Mouse (Mus musculus) lung, adult 2 months (tissue): ENCODE measurements around the gene Nfx1. TPM values are rescaled to one million over a fixed set of nuclear protein-coding genes. Genes with fewer than 3 reads are reported as not detected.
"Not testable (repeated sequence)": the region's sequence is repeated elsewhere in the genome, so short reads cannot be mapped to it uniquely, and the experiment has no call there.

Experiments
- DNase-seq: peaks from one replicate; pipeline ENCODE4 v3.0.0; 2022
- H3K4me1 ChIP-seq: fragments of 200-500 bp; 2 replicates; pipeline ENCODE4 v1.6.1; 2011; ENCODE audit warnings: low read length; ENCODE audit not compliant: control insufficient read depth, insufficient read depth
- H3K4me3 ChIP-seq: fragments of 200-500 bp; replicated peaks from 2 replicates; pipeline ENCODE3; 2011; ENCODE audit warnings: low read depth, mild to moderate bottlenecking, control low read depth, low read length; ENCODE audit errors: extremely low read depth
- CTCF ChIP-seq: fragments of 200-500 bp; IDR thresholded peaks from 2 replicates; pipeline ENCODE4 v1.5.1; 2011; ENCODE audit warnings: mild to moderate bottlenecking, low read length, control low read depth; ENCODE audit not compliant: insufficient read depth
- POLR2A ChIP-seq: fragments of 200-500 bp; IDR thresholded peaks from 2 replicates; pipeline ENCODE4 v1.6.1; 2011; ENCODE audit warnings: low read depth, mild to moderate bottlenecking, control low read depth, low read length, borderline replicate concordance; ENCODE audit errors: extremely low read depth
- WGBS: fragments of 180-500 bp; shearing (Covaris S2); methylation state at CpG from one replicate; pipeline ENCODE4 v1.1.7; 2018; 5-methylcytosine and 5-hydroxymethylcytosine counted together
- polyA plus RNA-seq: library from polyadenylated mRNA; depleted of rRNA; stranded (reverse); fragments of >200 nt; gene quantifications from 2 replicates; pipeline ENCODE4 v1.2.3, GENCODE M21; 2012; rRNA removed

Nfx1 gene
- polyA plus RNA-seq: 20.3 and 28.9 TPM in 2 replicates

DNA sequence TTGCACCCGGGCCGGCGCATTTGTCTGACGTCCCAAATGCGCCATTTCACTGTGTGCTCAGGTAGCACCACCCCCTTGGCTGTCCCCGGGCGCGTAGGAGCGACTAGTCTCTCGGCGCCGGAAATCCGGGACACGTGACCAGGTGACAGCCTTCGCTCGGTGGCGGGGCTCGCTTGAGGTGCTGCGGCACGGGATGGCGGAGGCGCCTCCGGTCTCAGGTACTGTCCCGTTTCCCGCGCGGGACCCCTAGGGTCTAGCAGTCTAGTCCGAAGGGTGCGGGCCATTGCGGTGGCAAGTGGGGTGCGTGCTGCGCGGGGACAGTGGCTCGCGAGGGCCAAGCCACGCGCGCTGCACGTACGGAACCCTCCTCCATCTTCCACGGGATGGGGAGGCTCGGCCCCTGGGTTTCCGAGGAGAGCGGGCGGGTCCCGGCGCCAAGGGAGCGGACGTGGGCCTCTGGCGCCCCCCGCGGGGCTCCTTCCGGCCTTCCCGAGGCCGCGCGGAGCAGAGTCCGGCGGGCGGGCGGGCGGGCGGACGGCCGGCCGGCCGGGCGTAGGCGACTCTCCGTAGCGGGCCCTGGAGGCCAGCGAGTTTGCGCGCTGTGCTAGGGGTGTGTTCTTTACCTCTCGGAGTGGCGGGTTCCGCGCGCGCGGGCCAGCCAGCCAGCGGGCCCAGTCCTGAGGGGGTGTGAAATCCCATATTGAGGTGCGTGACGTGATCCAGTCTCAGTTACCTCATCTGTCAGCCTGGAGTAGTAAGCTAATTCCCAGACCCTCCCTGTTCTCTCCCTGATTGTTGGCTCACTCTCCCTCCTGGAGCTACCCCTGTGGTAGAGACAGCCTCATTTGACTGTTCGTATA, at the start of gene Nfx1:
TSS of gene Nfx1 (plus strand) at position 65 of the 860 bp plus-strand sequence.
- under 1% methylated on average over 85 of the region's 85 CpGs for WGBS
- no peak for TF ChIP-seq CTCF
- TF ChIP-seq POLR2A: peak; percentile 75; the same call in 1 of the 2 replicates
- peak within 1 kb of the TSS; percentile 97 for H3K4me3 ChIP-seq
- peaks cover 7% of the 10 kb centered on the region; the same call in 1 of the 2 replicates for H3K4me1 ChIP-seq
- peak; percentile 94 for DNase-seq

DNA sequence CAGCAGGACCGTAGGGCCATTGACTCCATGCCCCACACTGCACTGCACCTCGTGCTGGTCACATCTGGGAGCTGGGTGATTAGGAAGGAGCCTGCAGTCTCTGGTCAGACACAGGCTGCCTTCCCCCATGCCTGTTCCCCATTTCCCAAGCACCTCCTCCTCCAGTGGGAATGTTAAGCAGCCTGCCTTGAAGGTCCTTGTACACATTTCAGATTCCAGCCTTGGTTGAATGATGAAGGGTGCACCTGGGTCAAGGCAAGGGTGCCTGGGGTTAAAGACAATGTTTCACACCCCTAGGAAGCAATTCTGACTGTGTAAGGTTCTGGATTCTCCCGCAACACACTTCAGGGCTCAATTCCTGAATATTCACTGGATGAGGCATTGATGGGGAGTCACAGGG, 49.4 kb upstream of the Nfx1 start:
- WGBS: 59% methylated on average over 3 of the region's 3 CpGs
- peak; percentile 31 for DNase-seq
- H3K4me3 ChIP-seq: no peak overlapping the region
- no peaks in the 10 kb centered on the region for H3K4me1 ChIP-seq
- TF ChIP-seq POLR2A: no peak
- no peak for TF ChIP-seq CTCF

DNA sequence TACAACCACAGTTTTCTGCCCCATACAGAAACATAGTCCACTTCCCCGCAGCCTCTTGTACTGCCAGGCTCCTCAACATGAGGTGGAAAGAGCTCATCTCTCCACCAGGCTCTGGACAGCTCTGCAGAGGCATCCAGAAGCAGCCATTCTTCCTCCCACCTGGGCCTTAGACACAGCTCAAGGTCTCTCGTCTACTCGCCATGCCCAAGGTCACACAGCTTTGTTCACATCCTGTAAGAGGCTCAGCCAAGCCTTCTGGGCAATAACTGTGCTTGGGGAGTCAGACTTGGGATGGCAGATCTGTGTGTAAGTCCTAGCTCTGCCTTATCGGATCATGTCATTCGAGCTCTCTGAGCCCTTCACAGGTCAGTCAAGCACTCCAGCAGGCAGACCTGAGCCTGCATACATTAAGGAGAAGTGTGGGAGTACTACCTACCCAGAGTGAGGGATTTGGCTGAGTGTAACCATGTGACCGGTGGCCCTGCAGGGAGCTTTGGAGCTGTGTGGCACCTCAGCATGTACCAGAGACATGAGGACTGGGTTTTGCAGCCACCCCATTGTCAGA, 47.5 kb upstream of the Nfx1 start:
- no peak for TF ChIP-seq POLR2A
- 70% methylated on average over 6 of the region's 6 CpGs for WGBS
- no peak overlapping the region for H3K4me3 ChIP-seq
- H3K4me1 ChIP-seq: no peaks in the 10 kb centered on the region
- DNase-seq: no peak

DNA sequence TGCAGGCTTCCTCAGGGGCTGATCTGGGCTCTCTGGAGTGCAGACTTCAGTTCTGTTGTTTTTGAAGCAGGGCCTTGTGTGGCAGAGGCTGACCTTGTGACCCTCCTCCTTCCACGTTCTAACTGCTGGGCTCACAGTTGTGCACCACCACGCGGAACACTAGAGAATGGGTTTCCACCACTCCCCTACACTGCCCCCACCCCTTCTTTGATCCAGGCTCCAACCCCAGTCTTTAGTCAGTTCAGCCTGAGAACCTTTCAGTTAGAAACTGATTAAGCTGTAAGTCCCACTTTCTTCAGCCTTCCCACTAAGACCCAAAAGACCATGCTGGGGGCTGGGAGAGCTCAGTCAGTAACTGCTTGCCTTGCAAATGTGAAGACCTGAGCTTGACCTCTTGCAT, 45.1 kb upstream of the Nfx1 start:
- H3K4me1 ChIP-seq: no peaks in the 10 kb centered on the region
- no peak for DNase-seq
- H3K4me3 ChIP-seq: no peak overlapping the region
- TF ChIP-seq POLR2A (no peak), CTCF (no peak)
- WGBS: 55% methylated on average over 3 of the region's 3 CpGs

DNA sequence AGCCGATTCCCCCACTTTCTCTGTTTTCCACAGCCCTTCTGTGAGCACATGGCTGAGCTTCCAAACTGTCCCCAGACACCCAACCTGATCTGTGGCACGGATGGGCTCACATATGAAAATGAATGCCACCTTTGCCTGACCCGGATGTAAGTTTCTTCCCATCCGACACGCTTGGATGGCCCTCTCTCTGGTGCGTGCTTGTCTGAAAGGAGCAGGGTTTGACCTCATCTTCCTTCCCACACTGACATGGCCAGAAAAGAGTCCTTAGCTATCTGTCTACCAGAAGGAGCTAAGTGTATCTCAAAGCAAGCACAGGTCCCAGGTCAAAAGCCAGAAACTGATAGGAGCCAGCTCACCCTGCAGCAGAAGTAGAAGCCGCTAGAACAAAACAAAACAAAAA, 41.7 kb upstream of the Nfx1 start:
- Histone ChIP-seq H3K4me3 (no peak overlapping the region), H3K4me1 (0 out of 2 replicates have a peak, but pooled peaks cover 2% of the 10 kb centered on the region)
- no peak for DNase-seq
- no peak for TF ChIP-seq POLR2A
- no peak for TF ChIP-seq CTCF
- 74% methylated on average over 7 of the region's 7 CpGs for WGBS

DNA sequence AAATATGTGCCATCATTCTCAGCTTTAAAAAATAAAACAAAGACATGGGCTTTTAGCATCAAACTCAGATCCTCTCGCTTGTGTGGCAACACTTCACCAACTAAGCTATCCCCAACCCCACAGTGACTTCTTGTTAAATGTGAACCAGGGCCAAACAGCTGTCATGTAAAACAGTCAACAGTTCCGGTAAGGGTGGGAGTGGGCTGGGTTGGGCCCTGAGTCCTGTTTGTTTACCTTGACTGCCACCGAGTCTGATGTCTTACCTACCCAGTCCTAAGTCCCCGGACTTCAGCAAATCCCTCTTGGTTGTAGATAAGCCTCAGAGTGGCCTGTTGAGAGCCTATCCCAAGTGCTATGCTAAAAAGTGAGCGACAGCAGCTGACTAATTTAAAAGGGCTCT, 37.0 kb upstream of the Nfx1 start:
- H3K4me3 ChIP-seq: no peak overlapping the region
- WGBS: 62% methylated on average over 5 of the region's 5 CpGs
- H3K4me1 ChIP-seq: peaks cover 2% of the 10 kb centered on the region; the same call in 1 of the 2 replicates
- no peak for DNase-seq
- TF ChIP-seq POLR2A (no peak), CTCF (no peak)

DNA sequence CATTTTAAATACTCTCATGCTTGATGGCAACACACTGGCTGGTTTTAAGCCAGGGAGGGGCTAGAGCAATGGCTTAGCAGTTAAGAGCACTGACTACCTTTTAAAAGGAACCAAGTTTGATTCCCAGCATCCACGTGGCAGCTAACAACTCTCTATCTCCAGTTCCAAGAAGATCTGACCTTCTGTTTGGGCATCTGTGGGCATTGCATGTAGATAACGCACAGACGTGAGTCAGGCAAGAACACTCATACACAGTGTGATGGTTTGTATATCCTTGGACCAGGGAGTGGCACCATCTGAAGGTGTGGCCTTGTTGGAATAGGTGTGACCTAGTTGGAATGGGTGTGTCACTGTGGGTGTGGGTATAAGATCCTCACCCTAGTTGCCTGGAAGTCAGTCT, 36.3 kb upstream of the Nfx1 start:
- not testable (repeated sequence) for H3K4me1 ChIP-seq, DNase-seq, H3K4me3 ChIP-seq
- 72% methylated on average over 3 of the region's 3 CpGs for WGBS

DNA sequence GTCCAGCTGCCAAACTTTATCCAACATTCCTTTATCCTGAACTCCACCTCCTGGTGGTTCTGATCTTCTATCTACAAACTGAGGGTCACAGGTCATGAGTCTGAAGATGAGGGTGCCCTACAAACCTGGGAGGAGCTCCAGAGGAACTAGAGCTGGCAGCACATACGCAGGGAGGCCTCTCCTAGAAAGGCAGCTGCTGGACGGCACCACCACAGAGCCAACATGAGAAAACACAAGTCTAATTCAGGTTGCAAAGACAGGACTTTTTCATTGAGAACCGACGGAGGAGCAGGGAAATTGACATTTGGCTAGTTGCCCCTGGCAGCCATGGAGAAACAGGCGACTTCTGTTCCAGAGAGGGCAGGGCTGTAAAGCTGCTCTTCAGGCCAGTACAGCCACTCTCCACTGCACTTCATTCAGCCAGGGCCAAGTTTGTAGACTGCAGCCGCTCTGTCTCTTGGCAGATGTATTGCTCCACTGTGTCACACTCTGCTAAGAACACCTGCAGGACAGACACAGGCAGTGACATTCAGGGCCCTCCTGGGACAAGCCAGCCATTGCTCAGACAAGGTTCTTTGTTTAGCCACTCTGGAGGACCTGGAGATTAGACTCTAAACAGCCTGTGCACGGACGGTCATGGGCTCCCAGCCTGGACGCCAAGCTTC, 34.4 kb upstream of the Nfx1 start:
- TF ChIP-seq CTCF: no peak
- no peak for TF ChIP-seq POLR2A
- no peak overlapping the region for H3K4me3 ChIP-seq
- 61% methylated on average over 9 of the region's 9 CpGs for WGBS
- peak; percentile 36 for DNase-seq
- H3K4me1 ChIP-seq: peaks cover 2% of the 10 kb centered on the region; the same call in 1 of the 2 replicates

DNA sequence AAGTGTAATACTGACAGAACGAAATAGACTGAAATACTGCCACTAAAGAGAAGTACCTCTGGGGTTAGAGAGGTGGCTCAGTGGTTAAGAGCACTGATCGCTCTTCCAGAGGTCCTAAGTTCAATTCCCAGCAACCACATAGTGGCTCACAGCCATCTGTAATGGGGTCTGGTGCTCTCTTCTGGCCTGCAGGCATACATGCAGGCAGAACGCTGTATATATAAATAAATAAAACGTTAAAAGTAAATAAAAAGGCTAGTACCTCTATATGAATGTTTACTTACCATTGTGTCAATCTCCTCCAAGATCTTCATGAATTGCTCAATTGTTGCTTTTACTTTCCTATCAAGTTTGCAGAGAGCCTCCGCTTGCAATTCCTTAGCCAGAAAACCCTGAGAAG, 31.9 kb upstream of the Nfx1 start:
- Histone ChIP-seq H3K4me3 (no peak overlapping the region), H3K4me1 (no peaks in the 10 kb centered on the region; the same call in 1 of the 2 replicates)
- 78% methylated on average over 5 of the region's 5 CpGs for WGBS
- TF ChIP-seq CTCF: no peak
- no peak for TF ChIP-seq POLR2A
- no peak for DNase-seq
